Mouse (Mus musculus): ENCODE measurements at regions not wholly inside any gene's neighbourhood (a gene's known extent, or its start where the extent isn't known, plus 50 kb on each side); places are given as distances from the start of the nearest gene placed in this dataset.

- in situ Hi-C loops (cut with MboI, MseI) = loop anchor here (5.0 to 10.0 kb wide), 2 partner anchors 1230 to 1607 kb away; partner anchors contain the start of gene Asap2
Measured at GRCm38 (mm10) chr12:19387706-19388105, 566.6 kb upstream of the Gm21863 start.
